Mouse (Mus musculus): Measurements from ENCODE around the gene Idh3b.
A peak's percentile ranks its signal among the peaks of the same experiment; 100 is the strongest.

Idh3b gene

DNA sequence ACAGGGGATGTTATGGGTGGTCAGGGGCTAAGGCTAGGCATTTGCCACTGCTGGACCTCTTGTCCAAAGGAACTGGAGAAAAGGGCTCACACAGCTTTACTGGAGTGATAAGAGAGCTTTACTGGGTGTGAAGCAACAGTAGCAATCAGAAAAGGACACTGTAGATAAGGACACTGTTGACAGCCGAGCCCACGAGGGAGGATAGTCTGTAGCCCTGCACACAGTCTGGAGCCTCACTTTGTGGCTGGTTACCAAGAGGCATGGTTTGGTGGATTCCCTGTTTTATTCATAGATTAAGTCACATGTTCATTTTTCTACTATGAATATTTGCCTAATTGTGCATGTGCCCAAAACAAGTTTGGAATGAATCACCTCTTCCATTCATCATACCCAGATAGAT lies 21.9 kb downstream of the Idh3b start:
- DNase-seq: no peak

DNA sequence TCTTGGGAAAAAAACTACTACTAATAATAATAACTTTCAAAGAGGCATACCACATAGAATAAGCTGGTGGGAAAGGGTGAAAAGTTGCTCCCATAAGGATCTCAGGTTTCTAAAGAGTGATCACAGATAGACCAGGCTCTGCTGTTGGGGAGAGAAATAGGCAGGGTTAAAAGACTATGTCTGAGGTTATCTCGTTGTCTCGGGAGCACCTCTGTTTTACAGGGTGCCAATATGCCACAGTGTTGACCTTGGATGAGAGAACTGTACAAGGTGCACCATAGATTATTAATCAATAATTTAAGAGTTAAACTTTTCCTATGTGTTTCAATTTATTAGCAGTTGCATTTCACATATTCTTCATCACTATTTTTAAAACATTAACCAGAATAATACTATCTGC lies 22.4 kb downstream of the Idh3b start:
- DNase-seq: no peak

- DNase-seq: no peak
Observed at GRCm38 (mm10) chr2:130260822-130261221, 23.5 kb downstream of the Idh3b start.

- no peak for DNase-seq
Observed at GRCm38 (mm10) chr2:130256762-130257161, 27.6 kb downstream of the Idh3b start.

DNA sequence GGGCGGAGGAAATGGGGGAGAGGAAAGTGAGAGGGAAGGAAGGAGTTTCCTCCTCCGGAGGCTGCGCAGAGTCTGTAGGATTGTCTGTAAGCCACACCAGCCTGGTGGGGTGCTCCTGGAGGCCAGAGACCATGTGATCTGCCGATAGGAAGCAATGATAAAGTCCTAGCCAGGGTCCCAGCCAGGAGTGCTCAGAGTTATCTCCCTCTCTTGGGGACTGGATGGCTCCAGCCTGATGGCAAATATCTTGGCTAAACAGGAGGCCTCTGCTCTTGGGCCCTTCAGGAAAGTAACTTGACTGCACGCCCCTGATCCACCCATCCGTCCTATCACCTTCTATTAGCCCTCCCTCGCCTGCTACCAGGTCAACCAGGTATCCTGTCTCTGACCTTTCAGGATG lies 36.1 kb downstream of the Idh3b start:
- no peak for DNase-seq

GRCm38 (mm10) chr2:130246912-130247311 lies 37.4 kb downstream of the Idh3b start:
- DNase-seq: peak; percentile 25 to 28

Data from cerebellum, adult 18-20 months (tissue).